Mouse (Mus musculus) limb, embryonic 11.5 days (tissue): ENCODE results near the gene Pard6b. TPM values are rescaled to one million over a fixed set of nuclear protein-coding genes. Genes with fewer than 3 reads are reported as not detected.

Experiments used
- ATAC-seq: fragments of 200-750 bp; cut with Nextera tagmentation; 2 replicates; pipeline ENCODE4 v1.8.0; 2017; ENCODE audit warnings: low read depth; ENCODE audit not compliant: insufficient number of reproducible peaks, low FRiP score, low TSS enrichment
- DNase-seq: peaks from one replicate; pipeline ENCODE4 v3.0.0-alpha.2; 2015; ENCODE audit warnings: low spot score
- H3K27ac ChIP-seq: fragments of 300-500 bp; sonication (generic); replicated peaks from 2 replicates; pipeline ENCODE4 v1.5.1; 2014; ENCODE audit warnings: low read depth, mild to moderate bottlenecking, low read length
- H3K27me3 ChIP-seq: fragments of 300-500 bp; sonication (generic); 2 replicates; pipeline ENCODE4 v1.6.1; 2014; ENCODE audit warnings: mild to moderate bottlenecking, low read length, mixed read lengths; ENCODE audit not compliant: control insufficient read depth, insufficient read depth
- H3K36me3 ChIP-seq: fragments of 300-500 bp; sonication (generic); 2 replicates; pipeline ENCODE4 v1.6.1; 2014; ENCODE audit warnings: mild to moderate bottlenecking, low read length, moderate library complexity, mixed read lengths; ENCODE audit not compliant: control insufficient read depth, insufficient read depth
- H3K4me1 ChIP-seq: fragments of 300-500 bp; sonication (generic); 2 replicates; pipeline ENCODE4 v1.6.1; 2014; ENCODE audit warnings: low read length, mixed read lengths; ENCODE audit not compliant: control insufficient read depth, insufficient read depth
- H3K4me2 ChIP-seq: fragments of 300-500 bp; sonication (generic); 2 replicates; pipeline ENCODE4 v1.6.1; 2014; ENCODE audit warnings: low read depth, mild to moderate bottlenecking, moderate library complexity; ENCODE audit not compliant: severe bottlenecking
- H3K4me3 ChIP-seq: fragments of 300-500 bp; sonication (generic); 2 replicates; pipeline ENCODE4 v1.5.1; 2014; ENCODE audit warnings: low read depth, low read length
- H3K9ac ChIP-seq: fragments of 300-500 bp; sonication (generic); 2 replicates; pipeline ENCODE4 v1.6.1; 2014; ENCODE audit warnings: mild to moderate bottlenecking, low read length
- H3K9me3 ChIP-seq: fragments of 300-500 bp; sonication (generic); 2 replicates; pipeline ENCODE4 v1.6.1; 2016; ENCODE audit warnings: low read length; ENCODE audit not compliant: control insufficient read depth
- WGBS: fragments of 180-500 bp; shearing (Covaris S2); extraction: QIAGEN DNeasy Blood & Tissue Kit; methylation state at CpG from one replicate; pipeline ENCODE4 v1.1.7; 2014; 5-methylcytosine and 5-hydroxymethylcytosine counted together
- polyA plus RNA-seq: library from polyadenylated mRNA; unstranded; fragments of >200 nt; fragmentation: Nextera tagmentation; extraction: Ambion mirVana; gene quantifications from 2 replicates; pipeline ENCODE4 v1.2.1, GENCODE M21; 2014

Pard6b gene
- polyA plus RNA-seq, 1 experiment from 2014 or later = 5.7 TPM

- Histone ChIP-seq H3K9ac (no peak overlapping the region), H3K4me2 (no peak overlapping the region), H3K27me3 (no peaks in the 10 kb centered on the region), H3K27ac (no peak overlapping the region), H3K9me3 (no peaks in the 10 kb centered on the region), H3K4me1 (0 out of 2 replicates have a peak, but pooled peaks cover 3% of the 10 kb centered on the region), H3K4me3 (no peak overlapping the region), H3K36me3 (no peaks in the 10 kb centered on the region)
- DNase-seq (peak; percentile 97), ATAC-seq (peak; percentile 56)
- 37% methylated on average over 13 of the region's 14 CpGs for WGBS
Measured at GRCm38 (mm10) chr2:168128211-168128859, 47.5 kb downstream of the Pard6b start.

GRCm38 (mm10) chr2:168130046-168130445 is 49.2 kb downstream of the Pard6b start:
- Histone ChIP-seq H3K4me2 (no peak overlapping the region), H3K27ac (no peak overlapping the region), H3K9me3 (no peaks in the 10 kb centered on the region), H3K36me3 (no peaks in the 10 kb centered on the region), H3K27me3 (no peaks in the 10 kb centered on the region), H3K9ac (no peak overlapping the region), H3K4me3 (no peak overlapping the region), H3K4me1 (0 out of 2 replicates have a peak, but pooled peaks cover 3% of the 10 kb centered on the region)
- DNase-seq (no peak), ATAC-seq (no peak)
- 68% methylated on average over 3 of the region's 3 CpGs for WGBS

- DNase-seq (no peak), ATAC-seq (no peak)
- 77% methylated on average over 15 of the region's 15 CpGs for WGBS
- H3K9me3 ChIP-seq = no peaks in the 10 kb centered on the region
- H3K27me3 ChIP-seq = no peaks in the 10 kb centered on the region
- no peak overlapping the region for H3K9ac ChIP-seq
- no peak overlapping the region for H3K4me3 ChIP-seq
- H3K4me2 ChIP-seq = no peak overlapping the region
- H3K36me3 ChIP-seq = no peaks in the 10 kb centered on the region
- no peak overlapping the region for H3K27ac ChIP-seq
- H3K4me1 ChIP-seq = no peaks in the 10 kb centered on the region
Measured at GRCm38 (mm10) chr2:168137161-168137560, 56.4 kb downstream of the Pard6b start.

- H3K27ac ChIP-seq = no peak overlapping the region
- H3K4me3 ChIP-seq = no peak overlapping the region
- H3K4me2 ChIP-seq = no peak overlapping the region
- H3K27me3 ChIP-seq = no peaks in the 10 kb centered on the region
- ATAC-seq (no peak), DNase-seq (no peak)
- H3K9me3 ChIP-seq = no peaks in the 10 kb centered on the region
- no peak overlapping the region for H3K9ac ChIP-seq
- peaks cover 5% of the 10 kb centered on the region; the same call in 1 of the 2 replicates for H3K4me1 ChIP-seq
- H3K36me3 ChIP-seq = no peaks in the 10 kb centered on the region
- WGBS = 64% methylated on average over 5 of the region's 5 CpGs
Measured at GRCm38 (mm10) chr2:168143794-168144193, 63.0 kb downstream of the Pard6b start.

- H3K9me3 ChIP-seq = no peaks in the 10 kb centered on the region
- H3K4me3 ChIP-seq = no peak overlapping the region
- ATAC-seq (peak; percentile 88), DNase-seq (peak; percentile 76)
- H3K36me3 ChIP-seq = no peaks in the 10 kb centered on the region
- H3K9ac ChIP-seq = no peak overlapping the region
- peak overlapping the region; percentile 70 for H3K27ac ChIP-seq
- 28% methylated on average over 2 of the region's 2 CpGs for WGBS
- no peak overlapping the region for H3K4me2 ChIP-seq
- H3K27me3 ChIP-seq = no peaks in the 10 kb centered on the region
- H3K4me1 ChIP-seq = peaks cover 5% of the 10 kb centered on the region; the same call in 1 of the 2 replicates
Measured at GRCm38 (mm10) chr2:168145437-168145836, 64.6 kb downstream of the Pard6b start.

- ATAC-seq (no peak), DNase-seq (no peak)
- 75% methylated on average over 22 of the region's 22 CpGs for WGBS
- Histone ChIP-seq H3K4me1 (peaks cover 5% of the 10 kb centered on the region; the same call in 1 of the 2 replicates), H3K9ac (no peak overlapping the region), H3K36me3 (no peaks in the 10 kb centered on the region), H3K27me3 (no peaks in the 10 kb centered on the region), H3K27ac (no peak overlapping the region), H3K9me3 (no peaks in the 10 kb centered on the region), H3K4me3 (no peak overlapping the region), H3K4me2 (no peak overlapping the region)
Measured at GRCm38 (mm10) chr2:168147722-168148432, 67.1 kb downstream of the Pard6b start.

GRCm38 (mm10) chr2:168149241-168149640 is 68.4 kb downstream of the Pard6b start:
- H3K9ac ChIP-seq = no peak overlapping the region
- no peak overlapping the region for H3K27ac ChIP-seq
- peaks cover 14% of the 10 kb centered on the region for H3K4me1 ChIP-seq
- no peaks in the 10 kb centered on the region for H3K36me3 ChIP-seq
- H3K27me3 ChIP-seq = no peaks in the 10 kb centered on the region
- no peak overlapping the region for H3K4me2 ChIP-seq
- ATAC-seq (no peak), DNase-seq (no peak)
- WGBS = 93% methylated on average over 8 of the region's 8 CpGs
- H3K9me3 ChIP-seq = no peaks in the 10 kb centered on the region
- no peak overlapping the region for H3K4me3 ChIP-seq
